Mouse (Mus musculus) intestine, embryonic 16.5 days (tissue): ENCODE results near the gene Pnp. TPM values are rescaled to one million over a fixed set of nuclear protein-coding genes. Genes with fewer than 3 reads are reported as not detected.

Source experiments
- ATAC-seq: fragments of 200-750 bp; cut with Nextera tagmentation; 2 replicates; pipeline ENCODE4 v1.8.0; 2017; ENCODE audit warnings: moderate TSS enrichment, moderate library complexity
- H3K27ac ChIP-seq: fragments of 300-500 bp; sonication (generic); 2 replicates; pipeline ENCODE4 v1.5.1; 2014; ENCODE audit warnings: mild to moderate bottlenecking, low read length
- H3K27me3 ChIP-seq: fragments of 300-500 bp; sonication (generic); replicated peaks from 2 replicates; pipeline ENCODE4 v1.6.1; 2014; ENCODE audit warnings: low read length, control low read depth, mixed read lengths; ENCODE audit not compliant: control insufficient read depth, insufficient read depth
- H3K36me3 ChIP-seq: fragments of 300-500 bp; sonication (generic); 2 replicates; pipeline ENCODE4 v1.6.1; 2014; ENCODE audit warnings: low read length, control low read depth; ENCODE audit not compliant: control insufficient read depth, insufficient read depth
- H3K4me1 ChIP-seq: fragments of 300-500 bp; sonication (generic); 2 replicates; pipeline ENCODE4 v1.6.1; 2014; ENCODE audit warnings: low read length, control low read depth, mixed read lengths; ENCODE audit not compliant: control insufficient read depth, insufficient read depth
- H3K4me2 ChIP-seq: fragments of 300-500 bp; sonication (generic); 2 replicates; pipeline ENCODE4 v1.6.1; 2014; ENCODE audit warnings: low read depth, low read length, control low read depth
- H3K4me3 ChIP-seq: fragments of 300-500 bp; sonication (generic); 2 replicates; pipeline ENCODE4 v1.5.1; 2014; ENCODE audit warnings: mild to moderate bottlenecking, low read length
- H3K9ac ChIP-seq: fragments of 300-500 bp; sonication (generic); 2 replicates; pipeline ENCODE4 v1.6.1; 2014; ENCODE audit warnings: low read depth, low read length
- H3K9me3 ChIP-seq: fragments of 300-500 bp; sonication (generic); 2 replicates; pipeline ENCODE4 v1.6.1; 2016; ENCODE audit warnings: low read length, control low read depth; ENCODE audit not compliant: control insufficient read depth
- WGBS: fragments of 180-500 bp; shearing (Covaris S2); extraction: QIAGEN DNeasy Blood & Tissue Kit; methylation state at CpG from one replicate; pipeline ENCODE4 v1.1.7; 2014; 5-methylcytosine and 5-hydroxymethylcytosine counted together
- polyA plus RNA-seq: library from polyadenylated mRNA; unstranded; fragments of >200 nt; fragmentation: Nextera tagmentation; extraction: Ambion mirVana; gene quantifications from 2 replicates; pipeline ENCODE4 v1.2.1, GENCODE M21; 2015

Gene Pnp
- 111 and 116 TPM in 2 replicates for polyA plus RNA-seq

GRCm38 (mm10) chr14:50930754-50931492 is at the start of gene Pnp, which contains the start of gene Pip4p1:
Gene Pnp, plus strand, starts transcription at chr14:50931082.
Gene Pip4p1, minus strand, starts transcription at chr14:50930856.
- Histone ChIP-seq H3K4me2 (peak within 1 kb of the TSS; percentile 78), H3K27me3 (no peaks in the 10 kb centered on the region), H3K9ac (peak within 1 kb of the TSS; percentile 96), H3K27ac (peak within 1 kb of the TSS; percentile 95), H3K36me3 (peaks cover 17% of the 10 kb centered on the region), H3K9me3 (no peaks in the 10 kb centered on the region), H3K4me1 (peaks cover 24% of the 10 kb centered on the region), H3K4me3 (peak within 1 kb of the TSS; percentile 97)
- WGBS = under 1% methylated on average over 68 of the region's 68 CpGs
- peak; percentile 99 for ATAC-seq

GRCm38 (mm10) chr14:50891621-50892020 is 39.3 kb upstream of the Pnp start:
- Histone ChIP-seq H3K27me3 (no peaks in the 10 kb centered on the region), H3K27ac (no peak overlapping the region), H3K4me1 (peaks cover 7% of the 10 kb centered on the region; the same call in 1 of the 2 replicates), H3K4me2 (no peak overlapping the region), H3K9ac (no peak overlapping the region), H3K36me3 (no peaks in the 10 kb centered on the region), H3K4me3 (no peak overlapping the region), H3K9me3 (no peaks in the 10 kb centered on the region)
- WGBS = 92% methylated on average over 8 of the region's 8 CpGs
- ATAC-seq = no peak

- ATAC-seq = no peak
- WGBS = 86% methylated on average over 7 of the region's 7 CpGs
Observed at GRCm38 (mm10) chr14:50892091-50892490, 38.8 kb upstream of the Pnp start.

GRCm38 (mm10) chr14:50892541-50893459 is 38.1 kb upstream of the Pnp start:
- no peak overlapping the region for H3K4me3 ChIP-seq
- 75% methylated on average over 22 of the region's 22 CpGs for WGBS
- H3K9ac ChIP-seq = no peak overlapping the region
- no peaks in the 10 kb centered on the region for H3K36me3 ChIP-seq
- no peak for ATAC-seq
- H3K4me1 ChIP-seq = peaks cover 11% of the 10 kb centered on the region
- H3K27me3 ChIP-seq = no peaks in the 10 kb centered on the region
- H3K9me3 ChIP-seq = no peaks in the 10 kb centered on the region
- no peak overlapping the region for H3K4me2 ChIP-seq
- no peak overlapping the region for H3K27ac ChIP-seq

More at GRCm38 (mm10) chr14:50892091-50892490, 38.8 kb upstream of the Pnp start:
- Histone ChIP-seq H3K36me3 (no peaks in the 10 kb centered on the region), H3K9ac (no peak overlapping the region), H3K4me1 (peaks cover 11% of the 10 kb centered on the region), H3K27me3 (no peaks in the 10 kb centered on the region), H3K4me2 (no peak overlapping the region), H3K27ac (no peak overlapping the region), H3K4me3 (no peak overlapping the region), H3K9me3 (no peaks in the 10 kb centered on the region)

- Histone ChIP-seq H3K4me3 (no peak overlapping the region), H3K4me2 (no peak overlapping the region), H3K36me3 (no peaks in the 10 kb centered on the region), H3K4me1 (peaks cover 11% of the 10 kb centered on the region), H3K27me3 (no peaks in the 10 kb centered on the region), H3K9ac (no peak overlapping the region), H3K27ac (no peak overlapping the region), H3K9me3 (no peaks in the 10 kb centered on the region)
- ATAC-seq = no peak
Observed at GRCm38 (mm10) chr14:50895407-50895806, 35.5 kb upstream of the Pnp start.

- H3K4me2 ChIP-seq = peak overlapping the region; percentile 90
- no peaks in the 10 kb centered on the region for H3K9me3 ChIP-seq
- H3K4me3 ChIP-seq = peak overlapping the region; percentile 46
- whole genome bisulfite sequencing = 17% methylated on average over 19 of the region's 19 CpGs
- H3K4me1 ChIP-seq = peaks cover 11% of the 10 kb centered on the region
- peak; percentile 71 for ATAC-seq
- no peak overlapping the region for H3K27ac ChIP-seq
- peak overlapping the region; percentile 62 for H3K9ac ChIP-seq
- H3K36me3 ChIP-seq = no peaks in the 10 kb centered on the region
- H3K27me3 ChIP-seq = no peaks in the 10 kb centered on the region
Observed at GRCm38 (mm10) chr14:50895985-50896746, 34.7 kb upstream of the Pnp start.

- H3K4me2 ChIP-seq = peak overlapping the region; percentile 90
- peak; percentile 56 for ATAC-seq
- WGBS = 19% methylated on average over 23 of the region's 23 CpGs
- H3K4me1 ChIP-seq = peaks cover 11% of the 10 kb centered on the region
- H3K4me3 ChIP-seq = peak overlapping the region; percentile 46
- H3K36me3 ChIP-seq = no peaks in the 10 kb centered on the region
- H3K9ac ChIP-seq = peak overlapping the region; percentile 62
- H3K9me3 ChIP-seq = no peaks in the 10 kb centered on the region
- no peaks in the 10 kb centered on the region for H3K27me3 ChIP-seq
- H3K27ac ChIP-seq = no peak overlapping the region
Observed at GRCm38 (mm10) chr14:50896747-50897373, 34.0 kb upstream of the Pnp start.

- H3K27me3 ChIP-seq = no peaks in the 10 kb centered on the region
- peaks cover 11% of the 10 kb centered on the region for H3K4me1 ChIP-seq
- 61% methylated on average over 7 of the region's 7 CpGs for WGBS
- no peaks in the 10 kb centered on the region for H3K36me3 ChIP-seq
- H3K27ac ChIP-seq = no peak within 1 kb of the TSS
- ATAC-seq = no peak
- H3K9me3 ChIP-seq = no peaks in the 10 kb centered on the region
- peak within 1 kb of the TSS; percentile 90 for H3K4me2 ChIP-seq
- H3K4me3 ChIP-seq = peak within 1 kb of the TSS; percentile 46
- H3K9ac ChIP-seq = peak within 1 kb of the TSS; percentile 62
Observed at GRCm38 (mm10) chr14:50897374-50897765, 33.5 kb upstream of the Pnp start, which contains the start of gene Klhl33. Gene Klhl33, minus strand, starts transcription at chr14:50897507.
